Mouse (Mus musculus) regulatory T cell (primary cell): ENCODE data around the gene Pdgfa.

Experiments
- in situ Hi-C: fragments of 300-600 bp; cut with MboI, MseI; formaldehyde crosslinking; loops from one replicate; pipeline ENCODE4 v1.15.1; 2025; ENCODE audit warnings: high pct_unique_total_duplicates

Gene Pdgfa

DNA sequence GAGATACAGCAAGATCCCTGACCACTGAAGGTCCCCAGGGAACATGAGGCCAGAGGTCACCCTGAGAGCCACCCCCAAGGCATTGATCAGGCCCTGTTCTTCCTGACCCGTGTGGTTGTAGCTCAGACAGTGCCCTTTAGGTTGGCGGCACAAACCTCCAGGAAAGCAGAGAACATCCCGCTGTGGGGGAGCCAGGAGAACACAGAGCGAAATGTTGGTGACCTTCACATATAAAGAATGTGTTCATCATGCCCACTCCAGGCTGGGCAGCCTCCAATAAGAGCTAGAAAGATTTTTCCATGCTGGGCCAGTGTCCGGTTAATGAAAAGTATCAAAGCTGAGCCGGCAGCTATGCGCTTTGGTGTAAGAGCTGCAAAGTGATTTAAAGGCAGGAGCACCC is 43.2 kb downstream of the Pdgfa start:
- in situ Hi-C loops: no loop called here

DNA sequence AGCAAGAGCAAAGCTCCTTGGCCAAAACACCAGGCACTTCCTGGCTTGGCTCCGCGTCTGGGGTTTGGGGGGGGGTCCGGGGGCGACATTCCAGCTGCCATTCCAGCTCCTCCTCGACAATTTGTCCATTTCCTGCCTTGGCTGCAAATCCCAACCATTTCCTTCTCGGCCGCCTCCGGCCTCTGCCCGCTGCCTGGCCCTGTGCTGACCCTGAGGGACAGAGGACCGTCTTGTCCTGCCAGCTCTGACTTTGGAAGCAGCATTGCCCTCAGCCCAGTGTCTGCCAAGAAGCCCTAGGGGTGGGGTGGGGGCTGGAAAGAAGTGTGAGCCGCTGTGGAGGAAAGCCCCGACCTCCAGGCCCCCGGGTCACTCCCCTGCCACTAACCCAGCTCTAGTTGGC is 44.2 kb downstream of the Pdgfa start:
- in situ Hi-C loops: no loop called here

DNA sequence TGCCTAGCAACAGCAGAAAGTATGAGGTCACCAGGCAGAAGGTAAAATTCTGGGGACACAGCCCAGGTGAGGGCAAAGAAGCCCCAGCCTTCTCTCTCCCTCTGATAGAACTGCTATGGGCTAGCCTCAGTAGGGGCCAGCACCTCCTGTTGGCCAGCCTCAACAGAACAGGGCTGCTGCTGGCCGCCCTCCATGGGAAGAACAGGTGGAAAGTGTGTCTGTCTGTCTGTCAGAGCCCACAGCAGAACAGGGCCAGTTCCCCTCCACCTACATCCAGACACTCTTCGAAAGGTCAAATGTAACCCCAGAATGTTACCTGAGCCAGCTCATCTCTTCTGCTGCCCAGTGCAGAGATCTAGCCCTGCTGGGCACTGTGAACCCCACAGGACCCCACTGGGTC is 45.9 kb downstream of the Pdgfa start:
- in situ Hi-C loops: no loop called here

DNA sequence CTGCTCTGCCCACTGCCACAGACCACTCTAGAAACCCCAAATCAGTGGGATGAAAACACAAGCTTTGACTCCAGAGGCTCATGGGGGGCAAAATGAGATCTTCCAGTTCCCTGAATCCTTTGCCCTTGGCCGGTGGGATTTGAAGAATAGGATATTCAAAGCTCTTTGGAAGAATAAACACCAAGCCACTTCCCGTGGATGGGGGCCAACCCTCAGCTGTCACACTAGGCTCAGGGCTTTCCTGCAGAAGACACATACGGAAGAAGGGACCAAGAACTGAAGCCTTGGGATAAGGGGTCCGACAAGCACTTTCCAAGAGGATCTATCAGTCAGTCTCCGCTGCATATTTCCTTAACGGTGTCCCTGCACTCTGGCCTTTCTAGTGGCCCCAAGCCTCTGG is 48.0 kb downstream of the Pdgfa start:
- in situ Hi-C loops: no loop called here

DNA sequence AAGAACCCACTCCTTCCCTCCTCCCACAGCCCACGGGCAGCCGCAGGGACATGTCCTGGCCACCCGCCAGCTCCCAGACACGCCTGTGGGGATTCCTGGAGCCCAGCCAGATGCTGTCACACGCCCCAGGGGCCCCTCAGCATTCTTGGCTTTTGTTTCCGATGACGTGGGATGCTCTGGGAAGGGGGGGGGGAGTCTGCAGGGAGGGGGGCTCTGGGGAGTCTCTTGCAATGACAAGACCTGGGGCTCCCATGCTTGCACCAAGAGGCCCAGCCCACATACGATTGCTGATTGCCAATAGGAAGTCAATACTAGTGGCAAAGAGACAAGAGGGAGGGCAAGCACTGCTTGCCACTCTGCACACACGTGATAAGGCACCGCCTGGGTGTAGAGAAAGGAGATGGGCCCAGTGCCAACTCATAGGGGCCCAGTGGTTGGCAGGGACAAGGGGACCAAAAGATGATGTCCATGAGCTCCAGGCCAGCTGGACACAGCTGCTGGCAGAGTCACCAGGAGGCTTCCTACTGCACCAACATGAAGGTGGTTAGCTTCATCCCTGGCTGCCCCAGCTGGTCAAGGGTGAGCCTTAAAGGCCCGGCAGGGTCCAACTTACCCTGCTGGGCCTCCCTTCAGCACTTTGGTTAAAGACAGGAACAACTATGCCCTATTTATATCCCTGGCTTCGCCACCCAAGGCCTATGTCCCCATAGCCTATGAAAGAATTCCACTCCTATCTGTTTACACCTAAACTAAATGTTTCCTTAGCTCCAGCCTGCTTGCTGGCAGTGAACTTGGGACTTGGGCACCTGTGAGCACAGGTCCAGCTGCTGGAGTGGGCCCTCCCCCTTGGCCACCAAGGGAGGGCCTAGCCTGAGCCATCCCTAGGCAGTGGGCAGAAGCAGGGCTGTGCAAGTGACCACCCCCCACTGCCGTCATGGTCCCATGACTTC is 48.9 kb downstream of the Pdgfa start:
- in situ Hi-C loops: no loop called here

DNA sequence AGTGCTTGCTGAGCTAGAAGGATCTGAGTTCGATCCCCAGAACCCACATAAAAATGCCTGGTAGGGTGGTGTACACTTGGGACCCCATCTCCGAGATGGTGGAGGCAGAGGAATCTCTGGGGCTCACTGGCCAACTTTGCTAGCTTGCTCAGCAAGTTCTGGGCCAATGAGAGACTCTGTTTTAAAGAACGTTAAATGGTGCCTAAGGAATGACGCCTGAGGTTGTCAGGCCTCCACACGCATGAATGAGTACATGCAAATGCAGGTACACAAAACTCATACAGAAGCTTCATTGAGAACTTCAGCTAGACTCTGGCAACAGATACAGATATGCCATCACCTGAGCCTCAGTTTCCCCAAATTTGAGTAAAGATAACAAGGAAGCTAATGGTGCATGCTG is 49.7 kb downstream of the Pdgfa start:
- in situ Hi-C loops: no loop called here

DNA sequence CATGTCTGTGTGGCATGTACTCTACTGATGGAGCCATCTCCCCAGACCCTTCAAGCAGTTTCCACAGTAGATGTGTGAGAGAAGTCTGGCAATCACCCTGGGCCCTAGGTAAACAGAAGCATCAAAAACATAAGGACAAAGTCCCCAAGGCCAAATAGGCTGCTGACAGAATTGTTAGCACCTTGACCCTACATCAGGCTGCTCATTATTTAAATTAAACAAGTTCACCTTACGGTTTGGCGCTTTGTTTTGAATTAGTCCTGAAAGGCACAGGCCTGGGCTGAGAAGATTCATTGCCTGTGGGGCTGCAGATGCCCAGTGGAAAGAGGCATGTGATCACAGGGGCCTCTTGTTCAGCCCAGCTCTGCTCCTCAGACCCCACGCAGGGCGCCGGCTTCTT is 50.2 kb downstream of the Pdgfa start:
- in situ Hi-C loops: no loop called here

DNA sequence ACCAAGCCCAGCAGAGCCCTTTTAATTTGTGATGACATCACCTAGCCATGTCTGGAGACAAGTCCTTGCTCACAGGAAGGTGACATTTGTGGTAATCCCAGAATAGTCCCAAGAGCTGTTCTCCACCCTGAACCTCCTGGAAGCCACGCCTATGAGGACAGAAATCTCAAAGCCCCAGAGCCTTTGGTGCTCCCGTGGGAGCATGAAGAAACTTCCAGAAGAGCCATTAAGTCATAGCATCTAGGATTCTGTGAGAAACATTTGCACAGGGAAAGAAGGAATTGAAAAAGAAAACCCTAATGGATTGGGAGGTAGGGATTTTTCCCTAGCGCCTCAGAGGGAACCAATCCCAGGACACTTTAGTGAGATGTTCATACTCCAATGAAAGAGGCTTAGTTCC is 52.2 kb downstream of the Pdgfa start:
- in situ Hi-C loops: no loop called here

DNA sequence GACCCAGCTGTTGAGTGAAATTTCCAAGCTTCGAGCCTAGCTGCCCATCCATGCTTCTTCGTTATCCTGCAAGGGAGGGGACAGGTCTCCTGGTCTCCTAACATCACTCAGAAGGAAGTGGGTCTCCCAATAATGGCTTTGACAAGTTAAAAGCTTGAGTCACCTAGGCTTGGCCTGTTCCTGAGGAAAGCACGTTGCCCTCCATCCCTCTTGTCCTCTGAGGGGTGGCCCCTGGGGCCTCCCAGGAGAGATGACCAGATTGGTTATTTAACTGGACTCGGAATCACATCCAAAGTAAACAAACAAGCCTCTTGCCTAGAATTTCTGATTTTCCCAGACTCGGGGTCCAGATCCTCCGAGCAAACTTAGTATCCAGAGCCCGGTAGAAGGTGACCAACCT is 52.6 kb downstream of the Pdgfa start:
- in situ Hi-C loops: no loop called here

DNA sequence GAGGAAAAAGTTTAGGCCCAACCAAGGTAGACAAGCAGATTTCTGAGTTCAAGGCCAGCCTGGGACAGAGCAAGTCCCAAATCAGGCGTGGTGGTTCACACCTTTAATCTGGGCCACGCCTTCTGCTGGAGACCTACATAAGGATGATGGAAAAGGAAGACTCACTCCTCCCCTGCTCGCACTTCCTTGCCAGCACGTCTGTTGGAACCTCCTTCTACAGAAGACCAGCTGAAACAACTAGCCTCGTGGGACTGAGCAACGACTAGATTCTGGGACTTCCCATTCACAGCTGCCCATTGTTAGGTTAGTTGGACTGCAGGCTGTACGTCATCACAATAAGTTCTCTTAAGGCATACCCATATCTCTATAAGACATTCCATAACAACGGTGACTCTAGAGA is 55.3 kb downstream of the Pdgfa start:
- in situ Hi-C loops: no loop called here

DNA sequence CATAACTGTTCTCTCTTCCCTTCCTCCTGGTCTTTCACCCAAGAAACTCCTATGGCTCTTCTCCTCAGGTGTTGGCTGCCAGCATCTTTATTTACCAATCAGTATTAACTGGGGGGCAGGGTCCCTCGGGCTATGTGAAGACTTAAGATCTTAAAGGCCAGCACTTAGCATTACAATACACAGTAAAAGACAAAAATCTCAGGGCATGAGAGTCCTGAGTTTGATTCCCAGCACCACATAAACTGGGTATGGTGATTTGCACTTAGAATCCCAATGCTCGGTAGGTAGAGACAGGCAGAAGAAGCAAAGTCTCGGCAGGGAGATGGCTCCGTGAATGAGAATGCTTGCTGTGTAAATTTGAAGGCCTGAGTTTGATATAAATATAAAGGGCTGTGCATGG is 56.6 kb downstream of the Pdgfa start:
- in situ Hi-C loops: no loop called here

DNA sequence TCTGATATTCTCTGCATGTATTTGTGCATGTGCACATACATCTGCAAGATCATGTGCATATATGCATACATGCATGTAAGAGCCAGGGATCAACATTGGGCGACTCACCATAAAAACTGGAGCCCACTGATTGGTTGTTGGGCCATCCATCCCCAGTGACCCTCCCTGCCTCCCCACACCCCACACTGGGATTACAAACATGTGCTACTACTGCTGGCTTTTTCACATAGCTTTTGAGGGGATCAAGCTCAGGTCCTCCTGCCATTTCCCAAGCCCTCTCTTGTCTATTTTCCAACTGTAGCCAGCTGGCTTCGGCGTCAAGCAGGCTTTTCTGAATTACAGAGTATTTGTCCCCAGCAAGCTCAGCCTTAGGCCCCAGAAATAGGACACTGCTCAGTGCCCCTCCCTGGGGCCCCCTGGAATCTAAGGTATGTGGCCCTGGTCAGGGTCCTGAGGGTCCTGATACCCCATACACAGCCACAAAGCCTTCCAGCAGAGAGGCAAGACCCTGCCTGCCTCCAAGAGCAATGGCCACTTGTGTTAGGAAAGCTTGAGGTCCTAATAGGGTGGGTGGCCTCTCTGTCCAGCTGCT is 58.5 kb downstream of the Pdgfa start:
- in situ Hi-C loops: no loop called here

DNA sequence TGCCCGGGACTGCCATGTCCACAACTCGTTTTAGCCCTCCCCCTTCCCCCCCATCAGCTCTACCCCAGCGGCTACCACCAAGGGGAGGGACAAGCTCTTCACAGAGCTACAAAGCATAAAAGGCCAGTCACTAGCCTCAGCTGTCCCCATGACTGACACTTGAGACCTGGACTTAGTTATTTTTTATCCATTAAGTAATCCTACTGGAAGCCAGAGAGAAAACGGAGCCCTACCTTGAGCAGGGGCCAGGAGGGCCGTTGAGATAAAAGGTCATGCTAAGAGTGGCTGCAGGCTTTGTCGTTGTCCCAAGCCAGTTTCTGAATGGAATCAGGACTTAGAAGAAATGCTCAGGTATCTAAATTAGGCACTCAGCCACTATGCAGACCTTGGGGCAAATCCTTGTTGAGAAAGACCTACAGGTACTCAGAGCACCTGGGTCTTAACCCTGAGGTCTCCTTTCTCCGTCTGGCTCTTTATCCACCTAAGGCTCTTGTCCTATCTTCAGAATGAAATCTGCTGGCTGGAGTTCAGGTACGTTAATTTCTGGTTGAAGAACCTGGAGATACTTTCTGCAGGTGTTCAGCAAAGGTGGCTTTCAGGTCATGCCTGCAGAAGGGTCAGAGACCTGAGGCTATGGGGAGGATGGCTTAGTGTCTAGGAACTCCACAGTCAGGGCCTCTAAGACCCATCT is 60.6 kb downstream of the Pdgfa start:
- in situ Hi-C loops: no loop called here

DNA sequence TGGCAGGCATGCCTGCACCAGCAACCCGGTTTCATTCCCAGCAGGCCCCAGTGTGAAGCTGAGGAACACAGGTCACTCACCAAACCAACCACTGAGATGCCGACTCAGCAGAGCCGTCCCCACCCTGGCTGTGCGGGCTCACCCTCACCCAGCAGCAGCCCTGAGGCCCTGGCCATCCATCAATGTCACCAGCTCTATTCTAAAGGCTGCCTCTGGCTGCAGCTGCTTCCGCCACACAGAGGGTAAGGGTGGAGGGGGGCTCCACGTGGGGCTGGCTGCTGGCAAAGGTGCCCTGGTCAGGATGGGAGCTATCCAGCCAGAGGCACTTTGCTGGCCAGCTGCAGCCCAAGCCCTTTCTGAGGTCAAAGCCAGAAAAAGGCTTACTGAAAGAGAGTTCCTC is 62.6 kb downstream of the Pdgfa start:
- in situ Hi-C loops: no loop called here

DNA sequence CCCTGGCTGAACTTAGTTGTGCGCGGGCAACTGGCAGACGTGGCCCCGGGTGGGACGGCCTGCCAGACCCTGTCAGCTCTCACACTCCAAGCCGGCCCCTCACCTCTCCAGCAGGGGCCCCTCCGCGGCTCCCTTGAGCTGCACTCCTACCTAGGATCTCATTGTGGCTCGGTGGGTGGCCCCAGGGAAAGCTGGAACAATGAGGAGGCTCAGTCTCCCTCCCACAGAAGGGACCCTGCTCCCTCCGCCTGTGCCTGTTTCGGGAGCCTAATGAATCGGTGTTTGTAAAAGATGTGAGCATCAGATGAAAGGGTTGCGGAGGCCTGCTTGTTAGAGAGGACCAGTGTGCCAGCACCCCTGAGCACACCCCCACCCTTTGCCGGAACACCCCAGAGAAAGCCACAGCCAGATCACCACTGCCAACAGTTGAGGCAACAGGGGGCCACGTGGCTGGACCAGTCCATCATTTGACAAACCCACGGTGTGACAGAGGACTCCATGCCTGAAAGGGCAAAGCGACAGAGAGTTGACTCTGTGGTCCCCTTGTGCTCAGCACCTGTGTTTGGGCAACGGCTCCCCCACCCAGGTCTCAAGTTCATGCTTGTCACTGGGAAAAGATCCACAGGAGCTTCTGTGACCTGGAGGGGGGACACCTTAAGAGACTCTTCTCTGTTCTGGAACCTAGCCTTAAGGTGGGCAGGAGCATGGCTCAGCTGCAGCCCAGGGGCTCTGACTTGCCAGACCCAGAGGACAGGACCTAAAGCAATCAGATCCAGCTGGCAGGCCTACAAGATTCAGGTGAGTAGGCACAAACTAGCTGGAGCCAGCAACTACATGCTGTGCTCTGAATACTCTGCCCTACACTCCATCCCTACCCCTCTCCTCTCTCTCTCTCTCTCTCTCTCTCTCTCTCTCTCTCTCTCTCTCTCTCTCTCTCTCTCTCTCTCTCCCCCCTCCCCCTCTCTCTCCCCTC is 64.4 kb downstream of the Pdgfa start:
- in situ Hi-C loops: no loop called here

DNA sequence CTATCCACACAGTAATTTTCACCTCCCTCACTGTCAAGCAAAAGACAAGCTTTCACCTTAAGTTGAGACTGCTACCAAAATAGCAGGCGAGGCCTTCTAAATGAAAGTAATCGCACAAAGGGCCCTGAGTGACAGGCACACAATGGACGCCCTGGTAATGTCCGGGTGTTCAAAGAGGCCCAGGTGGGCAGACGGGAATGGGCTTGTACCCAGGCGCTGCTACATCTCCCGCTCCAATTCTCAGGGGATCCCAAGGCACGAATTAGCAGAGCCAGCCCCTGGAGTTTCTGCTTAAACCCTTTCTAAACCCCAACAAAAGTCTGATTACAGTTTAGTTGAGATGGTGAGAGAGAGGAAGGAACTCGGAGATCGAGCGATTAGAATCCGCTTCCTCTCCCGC is 65.3 kb downstream of the Pdgfa start:
- in situ Hi-C loops: no loop called here

DNA sequence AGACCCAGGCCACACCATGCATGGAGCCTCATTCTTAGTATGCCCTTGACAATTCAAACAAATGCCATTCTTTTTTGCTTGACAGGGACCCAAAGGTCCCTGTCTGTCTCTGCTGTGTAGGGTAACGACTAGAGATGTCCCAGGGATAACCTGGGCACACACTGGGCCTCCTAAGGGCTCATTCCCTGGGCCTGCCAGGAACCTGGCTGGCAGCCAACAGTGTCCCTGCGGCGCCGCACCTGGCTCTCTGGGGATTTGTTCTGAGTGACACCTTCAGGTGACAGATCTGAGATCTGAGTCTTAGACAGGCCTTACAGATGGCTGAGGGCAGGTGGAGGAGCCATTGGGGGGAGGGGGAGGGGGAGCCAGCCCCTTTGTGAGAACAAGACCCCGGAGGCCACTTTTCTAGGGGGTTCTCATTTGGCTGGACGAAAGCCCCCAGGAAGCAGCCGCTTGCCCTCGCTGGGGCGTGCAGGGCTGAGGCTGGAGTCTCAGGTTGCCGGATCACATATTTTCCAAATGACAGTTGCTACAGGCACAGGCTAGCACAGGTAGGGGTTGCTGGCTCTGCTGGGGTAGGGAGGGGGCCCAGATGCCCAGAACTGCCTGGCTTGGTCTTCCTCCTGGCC is 67.2 kb downstream of the Pdgfa start:
- in situ Hi-C loops: no loop called here
